Mouse (Mus musculus) sigmoid colon, adult 10 weeks (tissue): Measurements from ENCODE around the gene Gm44502. TPM values are rescaled to one million over a fixed set of nuclear protein-coding genes. Genes with fewer than 3 reads are reported as not detected.

Experiments used
- polyA plus RNA-seq: library from polyadenylated mRNA; stranded (reverse); fragments of 350-450 nt; fragmentation: Illumina TruSeq; extraction: RNeasy Lipid Tissue Mini Kit (QIAGEN cat#74804); gene quantifications from one replicate; pipeline ENCODE4 v1.2.3, GENCODE M21; 2014; ENCODE audit warnings: low read depth, low replicate concordance

The Gm44502 gene
- 0.19 TPM for polyA plus RNA-seq

DNA sequence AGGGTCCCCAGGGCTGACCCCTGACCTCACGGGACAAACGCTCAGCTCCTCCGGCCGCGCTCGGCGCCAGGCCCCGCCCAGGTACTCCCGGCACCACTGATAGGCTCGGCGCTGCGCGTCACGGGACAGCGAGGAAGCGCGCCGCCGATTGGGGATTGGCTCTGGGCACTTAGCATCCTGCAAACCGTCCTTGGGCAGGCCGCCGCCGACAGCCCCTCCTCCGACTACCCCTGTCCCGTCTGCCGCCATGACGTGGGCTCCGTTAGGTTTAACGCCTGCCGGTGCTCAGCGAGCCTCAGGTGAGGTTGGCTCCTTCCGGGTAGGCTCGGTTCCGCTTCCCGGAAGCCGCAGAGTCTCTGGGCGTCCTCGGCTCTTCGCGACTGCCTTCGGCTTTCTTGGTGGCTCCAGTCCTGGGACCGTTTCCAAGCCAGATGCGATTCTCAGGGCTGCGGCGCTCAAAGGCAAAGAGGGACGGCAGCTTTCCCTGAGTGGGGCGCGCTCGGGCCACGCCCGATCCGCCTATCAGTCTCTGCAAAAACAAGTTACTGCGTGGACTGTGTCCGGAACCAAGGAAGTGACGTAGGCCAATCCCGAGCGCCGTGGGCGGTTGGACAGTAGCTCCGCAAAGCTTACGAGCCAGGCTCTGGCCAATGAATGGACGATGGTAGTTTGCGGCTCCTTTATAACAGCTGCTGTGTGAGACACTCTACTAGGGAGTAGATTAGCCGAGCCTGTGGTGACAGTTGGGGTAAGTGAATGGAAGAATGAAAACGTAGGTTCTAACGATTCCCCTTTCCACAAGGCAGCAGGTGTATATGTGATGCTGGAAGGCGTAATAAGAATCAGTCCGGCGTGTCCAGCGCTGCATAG, at the start of gene Gm44502, which contains the start of the genes C730034F03Rik and Chkb:
TSS of gene Gm44502 (minus strand) at position 345 of the 870 bp plus-strand sequence.
TSS of gene C730034F03Rik (plus strand) at position 238 of the 870 bp plus-strand sequence.
TSS of gene Chkb (minus strand) at position 557 of the 870 bp plus-strand sequence.

DNA sequence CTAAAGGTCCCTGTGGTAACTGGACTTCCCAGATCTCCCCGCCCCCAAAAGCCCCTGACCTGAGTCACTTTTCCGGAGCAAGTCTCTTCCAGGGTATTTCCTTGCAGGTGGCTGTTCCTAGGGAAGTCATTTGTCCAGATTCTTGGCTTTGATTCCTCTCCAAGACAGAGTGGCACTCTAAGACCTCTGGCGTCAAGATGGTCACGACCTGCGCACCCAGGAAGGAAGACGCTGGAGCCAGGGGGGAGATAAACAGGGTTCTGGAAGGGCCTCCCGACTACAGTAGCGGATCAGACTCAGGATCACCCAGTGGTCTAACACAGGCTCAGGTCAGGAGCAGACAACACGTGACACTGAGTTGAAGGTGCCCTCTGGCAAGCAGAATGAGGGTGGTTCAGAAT, 47.6 kb upstream of the Gm44502 start, which contains the start of gene Arsa:
TSS of gene Arsa (minus strand) at position 335 of the 401 bp plus-strand sequence.

DNA sequence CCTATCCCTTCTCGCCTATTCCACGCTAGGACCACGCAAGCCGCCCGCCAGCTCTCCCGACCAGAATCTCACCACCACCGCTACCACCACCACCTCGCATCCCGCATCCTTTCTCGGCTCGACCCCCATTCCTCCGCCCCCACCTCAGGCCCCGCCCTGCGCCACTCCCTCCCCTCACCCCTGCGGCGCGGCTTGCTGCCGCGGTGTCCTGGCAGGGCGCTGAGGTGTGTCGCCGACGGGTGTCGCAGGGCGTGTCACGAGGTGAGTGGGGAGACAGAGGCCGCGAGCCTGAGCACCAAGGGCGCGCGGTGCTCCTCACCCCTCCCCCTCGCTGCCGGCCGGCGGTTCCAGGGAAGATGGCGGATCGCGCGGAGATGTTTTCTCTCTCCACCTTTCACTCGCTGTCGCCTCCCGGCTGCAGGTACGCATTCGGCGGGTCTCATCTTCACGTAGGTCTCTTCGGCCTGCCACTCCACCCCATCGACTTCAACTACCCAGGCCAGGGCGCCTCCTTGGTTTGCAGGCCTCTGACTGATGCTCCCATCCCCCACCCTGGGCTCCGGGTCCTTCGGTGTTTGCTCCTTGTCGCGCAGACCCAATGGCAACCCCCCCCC, 24.5 kb upstream of the Gm44502 start, which contains the start of gene Mapk8ip2:
TSS of gene Mapk8ip2 (plus strand) at position 49 of the 614 bp plus-strand sequence.

DNA sequence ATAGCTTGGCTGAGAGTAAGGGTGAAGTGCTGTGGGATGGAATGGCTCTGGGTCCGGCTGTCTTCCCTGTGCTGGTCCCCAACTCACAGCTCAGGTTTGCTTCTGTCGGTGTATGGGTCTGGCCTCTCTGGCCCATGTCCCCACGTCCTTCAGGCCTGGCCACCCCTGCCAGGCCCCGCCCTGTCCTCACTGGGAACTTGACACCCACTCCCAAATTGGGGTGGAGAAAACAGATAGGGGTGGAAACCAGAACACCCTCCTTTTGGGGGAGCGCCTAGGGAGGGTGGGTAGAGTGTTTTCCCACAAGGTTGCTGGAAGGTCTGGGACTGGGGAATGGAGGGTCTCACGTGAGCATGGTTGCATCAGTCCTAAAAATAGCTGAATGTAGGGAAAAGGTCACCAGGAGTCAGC, 3.8 kb downstream of the Gm44502 start, which contains the start of gene Cpt1b:
TSS of gene Cpt1b (minus strand) at position 153 of the 411 bp plus-strand sequence.

DNA sequence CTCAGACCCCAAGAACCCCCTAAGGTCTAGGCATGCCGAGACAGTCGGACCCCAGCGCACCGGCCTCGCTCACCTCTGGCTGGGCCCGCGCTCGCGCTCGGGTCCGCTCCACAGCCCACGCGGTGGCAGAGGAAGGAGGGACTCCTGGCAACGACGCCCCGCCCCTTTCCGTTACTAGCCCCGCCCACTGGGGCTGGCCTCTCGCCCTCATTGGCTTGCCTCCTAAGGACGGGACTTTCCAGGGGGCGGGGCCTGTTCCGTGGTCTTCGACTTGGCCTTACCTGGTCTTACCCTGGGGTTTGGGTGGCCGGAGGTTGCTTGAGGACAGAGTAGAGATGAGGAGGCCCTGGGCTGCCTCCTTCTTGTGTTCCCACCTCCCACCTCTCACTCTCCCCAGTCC, 19.4 kb downstream of the Gm44502 start, which contains the start of gene Syce3:
TSS of gene Syce3 (minus strand) at position 386 of the 400 bp plus-strand sequence.

DNA sequence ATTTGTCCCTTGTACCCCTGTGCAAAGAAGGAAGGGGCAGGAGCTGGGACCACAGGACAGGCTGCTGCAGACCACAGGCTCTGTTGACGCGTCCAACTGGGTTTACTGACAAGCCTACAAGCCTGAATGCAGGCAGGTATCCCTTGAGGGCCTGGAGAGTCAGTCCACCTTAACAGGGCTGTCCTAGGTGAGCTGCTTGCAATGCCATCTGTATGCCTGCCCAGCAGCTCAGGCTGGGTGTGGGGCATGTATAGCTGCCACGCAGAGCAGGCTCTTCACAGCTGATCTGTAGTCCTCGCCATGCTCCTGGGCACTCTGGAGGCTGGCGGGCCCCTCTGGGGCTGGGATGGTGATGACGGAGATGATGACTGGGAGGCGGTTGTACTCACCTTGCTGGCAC, 44.9 kb downstream of the Gm44502 start, which contains the start of gene Klhdc7b:
TSS of gene Klhdc7b (plus strand) at position 301 of the 400 bp plus-strand sequence.

DNA sequence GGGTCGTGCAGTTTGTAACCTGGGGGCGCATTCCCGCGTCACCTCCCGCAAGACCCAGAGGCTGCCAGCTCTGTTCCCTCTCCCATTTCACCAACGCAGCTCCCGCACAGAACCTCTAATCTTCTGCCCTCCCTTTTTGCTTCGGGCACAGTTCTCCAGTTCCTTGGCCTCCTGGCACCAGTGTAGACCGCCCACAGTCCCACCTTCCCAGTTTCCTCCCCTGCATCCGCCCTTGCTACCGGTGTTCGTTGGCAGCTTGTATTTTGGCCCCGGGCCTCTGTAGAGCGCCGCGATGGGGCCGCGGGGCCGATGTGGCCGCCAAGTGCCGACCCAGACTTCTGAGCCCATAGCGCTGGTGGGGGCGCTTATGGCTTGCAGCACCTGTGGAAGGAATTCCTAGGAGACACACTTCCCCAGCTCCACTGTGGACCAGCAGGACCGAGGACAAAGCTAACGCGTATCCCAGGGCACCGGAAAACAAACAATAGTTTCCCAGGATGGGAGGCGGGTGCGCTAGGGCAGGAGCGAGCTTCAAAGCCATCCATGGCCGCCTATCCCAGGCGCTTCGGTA, 50.6 kb downstream of the Gm44502 start, which contains the start of gene Odf3b:
TSS of gene Odf3b (minus strand) at position 452 of the 571 bp plus-strand sequence.

DNA sequence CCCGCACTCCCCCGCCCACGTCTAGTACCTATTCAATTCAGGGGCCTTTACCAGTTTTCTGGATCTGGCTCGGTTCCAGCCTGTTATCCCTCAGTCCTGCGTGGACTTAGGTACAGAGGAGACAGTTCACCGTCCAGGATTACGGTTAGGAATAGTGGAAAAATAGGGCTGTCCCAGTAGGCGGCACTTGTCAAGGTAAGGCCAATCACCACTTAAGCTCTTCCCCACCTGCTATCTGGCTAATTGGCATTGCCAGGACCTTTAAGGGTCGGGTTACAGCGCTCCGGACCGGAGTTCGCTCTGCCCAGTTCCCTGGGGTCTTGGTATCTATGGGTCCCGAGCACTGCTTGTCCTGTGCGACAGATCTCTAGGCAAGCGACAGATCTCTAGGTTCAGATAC, 52.5 kb downstream of the Gm44502 start, which contains the start of gene Tymp:
TSS of gene Tymp (minus strand) at position 83 of the 400 bp plus-strand sequence.

DNA sequence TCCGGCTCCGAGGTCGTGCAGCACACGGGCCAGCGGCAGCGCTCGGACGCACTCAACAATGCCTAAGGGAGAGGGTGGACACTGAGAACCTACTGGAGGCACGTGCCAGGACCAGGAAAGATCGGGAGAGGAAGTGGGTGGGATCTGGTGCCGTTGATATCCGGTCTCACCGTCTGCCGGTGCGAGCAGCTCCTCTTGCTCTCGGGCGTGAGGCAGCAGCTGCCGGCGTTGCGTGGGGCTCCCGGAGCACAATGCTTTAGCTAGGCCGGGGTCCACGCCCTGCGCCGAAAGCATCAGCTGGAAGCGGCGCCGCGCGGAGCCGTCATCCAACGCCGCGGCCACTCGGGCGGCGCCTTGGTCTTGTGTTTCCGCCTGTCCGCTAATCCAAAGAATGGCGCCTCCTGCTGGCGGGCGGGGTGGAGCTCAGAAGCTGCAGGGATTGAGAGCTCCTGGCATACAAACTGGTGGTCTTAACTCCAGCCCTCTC, 55.7 kb downstream of the Gm44502 start, which contains the start of gene Sco2:
TSS of gene Sco2 (minus strand) at position 85 of the 487 bp plus-strand sequence.

Other genes with a start within 250 kb of the Gm44502 start
- gene Plxnb2, start 248.9 kb downstream of the Gm44502 start, polyA plus RNA-seq = 8.3 TPM
- 0.66 TPM for gene Dennd6b, start 233.2 kb downstream of the Gm44502 start, polyA plus RNA-seq
- gene Ppp6r2, start 218.1 kb downstream of the Gm44502 start, polyA plus RNA-seq = 12.7 TPM
- gene Sbf1, start 114.4 kb downstream of the Gm44502 start, polyA plus RNA-seq = 4.3 TPM
- gene Adm2, start 107.0 kb downstream of the Gm44502 start, polyA plus RNA-seq = not detected
- gene Miox, start 95.3 kb downstream of the Gm44502 start, polyA plus RNA-seq = not detected
- gene Lmf2, start 74.0 kb downstream of the Gm44502 start, polyA plus RNA-seq = 5.0 TPM
- gene Ncaph2, start 74.0 kb downstream of the Gm44502 start, polyA plus RNA-seq = 11.4 TPM
- gene Sco2, start 55.9 kb downstream of the Gm44502 start, polyA plus RNA-seq = 0.54 TPM
- not detected for gene Tymp, start 52.7 kb downstream of the Gm44502 start, polyA plus RNA-seq
- gene Odf3b, start 50.4 kb downstream of the Gm44502 start, polyA plus RNA-seq = not detected
- gene Klhdc7b, start 44.8 kb downstream of the Gm44502 start, polyA plus RNA-seq = not detected
- gene Syce3, start 19.2 kb downstream of the Gm44502 start, polyA plus RNA-seq = not detected
- not detected for gene Cpt1b, start 3.8 kb downstream of the Gm44502 start, polyA plus RNA-seq
- 3.1 TPM for gene C730034F03Rik, start 107 bp downstream of the Gm44502 start, polyA plus RNA-seq
- 107 TPM for gene Chkb, start 212 bp upstream of the Gm44502 start, polyA plus RNA-seq
- gene Mapk8ip2, start 24.2 kb upstream of the Gm44502 start, polyA plus RNA-seq = 0.63 TPM
- 3.2 TPM for gene Arsa, start 47.7 kb upstream of the Gm44502 start, polyA plus RNA-seq
- gene Shank3, start 69.9 kb upstream of the Gm44502 start, polyA plus RNA-seq = 0.22 TPM
- gene Acr, start 138.6 kb upstream of the Gm44502 start, polyA plus RNA-seq = not detected
- gene Rabl2, start 162.2 kb upstream of the Gm44502 start, polyA plus RNA-seq = 9.3 TPM